Mouse (Mus musculus): ENCODE measurements around the gene Zbed4. TPM values are rescaled to one million over a fixed set of nuclear protein-coding genes. Genes with fewer than 3 reads are reported as not detected.

Gene Zbed4
- polyA plus RNA-seq, 1 experiment: 11.3 TPM

DNA sequence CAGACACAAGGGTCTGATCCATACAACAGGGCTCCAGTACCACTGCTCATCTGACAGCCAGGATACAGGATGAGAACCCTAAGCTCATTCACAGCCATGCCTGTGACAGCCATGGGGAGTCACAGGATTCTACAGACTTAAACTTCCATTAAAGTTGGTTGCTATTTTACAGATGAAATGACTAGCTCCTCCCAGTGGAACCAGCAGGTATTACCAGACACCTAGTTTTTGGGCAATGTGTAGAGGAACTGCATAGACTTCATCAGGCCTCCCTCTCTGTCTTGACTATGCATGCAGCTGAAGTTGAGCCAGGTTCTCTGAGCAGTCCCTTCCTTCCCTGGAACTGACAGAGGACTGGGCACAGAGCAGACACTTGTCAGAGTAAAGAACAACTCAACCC, 35.1 kb upstream of the Zbed4 start:
- no peak overlapping the region for H3K27ac ChIP-seq (ENCODE audit: insufficient read depth, low read length)
- H3K4me1 ChIP-seq (ENCODE audit: control insufficient read depth, insufficient read depth, low read length): no peaks in the 10 kb centered on the region
- no peak for TF ChIP-seq CTCF (IDR thresholded peaks at IDR 0.05; ENCODE audit: borderline replicate concordance, insufficient read depth, low read length)
- no peak for TF ChIP-seq POLR2A (IDR thresholded peaks at IDR 0.05; ENCODE audit: low read depth, low read length)
- no peak overlapping the region for H3K4me3 ChIP-seq (ENCODE audit: insufficient read depth, low read length)

DNA sequence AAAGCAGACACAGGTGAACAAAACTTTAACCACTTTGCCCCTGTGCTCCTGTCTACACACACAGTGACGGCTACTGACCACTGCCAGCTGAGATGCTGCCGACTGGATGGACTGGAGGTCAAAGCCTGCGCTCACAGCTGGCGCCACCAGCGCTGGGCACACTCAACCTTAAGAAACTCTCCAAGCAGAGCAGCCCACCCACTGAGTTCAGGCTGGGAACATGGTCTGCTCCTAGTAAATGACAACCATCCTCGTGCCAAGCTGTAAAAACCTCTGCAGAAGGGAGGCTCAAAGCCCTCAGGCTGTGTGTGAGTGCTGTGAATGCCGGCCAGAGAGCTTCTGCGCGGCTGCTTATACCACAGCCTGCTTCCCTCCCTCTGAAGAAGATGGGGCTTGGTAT, 34.2 kb upstream of the Zbed4 start:
- TF ChIP-seq CTCF (IDR thresholded peaks at IDR 0.05; ENCODE audit: borderline replicate concordance, insufficient read depth, low read length) (no peak), POLR2A (IDR thresholded peaks at IDR 0.05; ENCODE audit: low read depth, low read length) (no peak)
- Histone ChIP-seq H3K27ac (ENCODE audit: insufficient read depth, low read length) (no peak overlapping the region), H3K4me3 (ENCODE audit: insufficient read depth, low read length) (no peak overlapping the region), H3K4me1 (ENCODE audit: control insufficient read depth, insufficient read depth, low read length) (no peaks in the 10 kb centered on the region)

DNA sequence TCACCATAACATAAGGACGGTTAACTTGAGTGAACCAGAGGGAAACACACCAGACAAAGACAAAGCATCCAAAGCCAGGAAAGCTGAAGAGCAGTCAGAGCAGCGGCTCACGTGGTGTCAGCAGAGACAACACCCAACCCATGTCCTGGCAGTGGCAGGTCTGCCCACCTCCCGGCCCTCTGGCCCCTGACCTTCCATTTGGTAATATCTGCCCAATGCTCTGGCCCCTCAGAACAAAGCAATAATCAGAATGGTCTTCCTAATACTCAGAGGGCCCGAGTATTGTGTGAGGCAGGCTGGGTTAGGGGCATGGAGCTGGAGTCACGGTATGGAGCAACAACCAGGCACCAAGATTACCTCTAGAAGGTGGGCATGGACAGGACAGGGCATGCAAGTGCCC, 28.3 kb upstream of the Zbed4 start:
- no peak overlapping the region for H3K4me3 ChIP-seq (ENCODE audit: insufficient read depth, low read length)
- TF ChIP-seq CTCF (IDR thresholded peaks at IDR 0.05; ENCODE audit: borderline replicate concordance, insufficient read depth, low read length): no peak
- no peak for TF ChIP-seq POLR2A (IDR thresholded peaks at IDR 0.05; ENCODE audit: low read depth, low read length)
- no peak overlapping the region for H3K27ac ChIP-seq (ENCODE audit: insufficient read depth, low read length)
- H3K4me1 ChIP-seq (ENCODE audit: control insufficient read depth, insufficient read depth, low read length): no peaks in the 10 kb centered on the region

DNA sequence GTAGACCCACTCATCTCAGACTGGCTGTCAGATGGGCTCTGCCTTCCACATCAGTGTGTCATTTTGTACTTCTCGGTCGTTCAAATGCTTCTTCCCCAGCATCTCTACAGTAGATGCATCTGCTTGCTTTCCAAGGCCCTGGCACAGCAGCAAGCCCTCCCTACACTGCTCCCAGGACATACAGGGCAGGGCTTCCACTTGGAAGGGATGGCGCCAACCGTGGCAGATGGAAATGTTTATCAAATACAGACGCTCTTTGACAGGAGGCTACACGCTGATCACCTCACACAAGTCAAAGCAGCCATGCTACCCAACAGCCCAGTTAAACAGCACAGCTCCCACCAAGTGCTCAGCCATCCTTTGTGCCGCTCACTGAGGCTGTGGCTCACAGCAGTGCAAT, 27.1 kb upstream of the Zbed4 start:
- Histone ChIP-seq H3K4me3 (ENCODE audit: insufficient read depth, low read length) (no peak overlapping the region), H3K4me1 (ENCODE audit: control insufficient read depth, insufficient read depth, low read length) (no peaks in the 10 kb centered on the region), H3K27ac (ENCODE audit: insufficient read depth, low read length) (no peak overlapping the region)
- no peak for TF ChIP-seq CTCF (IDR thresholded peaks at IDR 0.05; ENCODE audit: borderline replicate concordance, insufficient read depth, low read length)
- TF ChIP-seq POLR2A (IDR thresholded peaks at IDR 0.05; ENCODE audit: low read depth, low read length): no peak

DNA sequence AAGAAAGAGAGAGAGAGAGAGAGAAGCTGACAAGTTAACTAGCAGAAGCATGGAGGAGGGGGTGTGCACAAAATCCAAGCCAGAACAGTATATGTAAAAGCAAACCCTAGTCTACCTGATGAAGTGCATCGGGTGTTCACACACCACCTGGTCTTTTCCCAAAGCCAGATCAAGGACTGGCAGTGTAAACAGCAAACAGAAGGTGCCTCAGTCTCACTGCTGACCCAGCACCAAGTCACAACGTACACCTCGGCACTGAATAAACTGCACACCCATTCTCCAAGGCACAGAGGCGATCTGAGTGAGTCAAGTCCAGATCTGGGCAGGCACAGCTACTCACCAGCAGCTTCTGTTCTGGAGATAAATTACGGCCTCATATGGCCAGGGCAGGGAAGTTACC, 26.4 kb upstream of the Zbed4 start:
- Histone ChIP-seq H3K4me1 (ENCODE audit: control insufficient read depth, insufficient read depth, low read length) (no peaks in the 10 kb centered on the region), H3K4me3 (ENCODE audit: insufficient read depth, low read length) (no peak overlapping the region), H3K27ac (ENCODE audit: insufficient read depth, low read length) (no peak overlapping the region)
- TF ChIP-seq POLR2A (IDR thresholded peaks at IDR 0.05; ENCODE audit: low read depth, low read length): no peak
- TF ChIP-seq CTCF (IDR thresholded peaks at IDR 0.05; ENCODE audit: borderline replicate concordance, insufficient read depth, low read length): no peak

DNA sequence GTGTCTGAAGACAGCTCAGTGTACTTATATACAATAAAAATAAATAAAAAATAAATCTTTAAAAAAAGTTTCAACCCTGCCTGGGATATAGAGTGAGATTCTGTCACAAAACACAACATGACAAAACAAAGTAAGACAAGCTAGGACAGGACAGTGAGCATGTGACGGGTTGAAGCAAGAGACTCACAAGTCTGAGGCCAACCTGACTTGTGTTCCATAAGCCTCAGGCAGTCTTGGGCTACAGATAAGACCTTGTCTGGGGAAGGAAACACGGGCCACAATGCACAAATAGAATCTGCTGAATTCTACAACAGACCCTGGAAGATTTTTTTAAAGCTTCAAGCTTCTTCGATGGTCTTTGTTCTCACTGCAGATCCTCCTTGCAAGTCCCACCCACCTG, 24.3 kb upstream of the Zbed4 start:
- H3K27ac ChIP-seq (ENCODE audit: insufficient read depth, low read length): no peak overlapping the region
- no peak overlapping the region for H3K4me3 ChIP-seq (ENCODE audit: insufficient read depth, low read length)
- H3K4me1 ChIP-seq (ENCODE audit: control insufficient read depth, insufficient read depth, low read length): peaks cover 9% of the 10 kb centered on the region
- TF ChIP-seq POLR2A (IDR thresholded peaks at IDR 0.05; ENCODE audit: low read depth, low read length) (no peak), CTCF (IDR thresholded peaks at IDR 0.05; ENCODE audit: borderline replicate concordance, insufficient read depth, low read length) (no peak)

DNA sequence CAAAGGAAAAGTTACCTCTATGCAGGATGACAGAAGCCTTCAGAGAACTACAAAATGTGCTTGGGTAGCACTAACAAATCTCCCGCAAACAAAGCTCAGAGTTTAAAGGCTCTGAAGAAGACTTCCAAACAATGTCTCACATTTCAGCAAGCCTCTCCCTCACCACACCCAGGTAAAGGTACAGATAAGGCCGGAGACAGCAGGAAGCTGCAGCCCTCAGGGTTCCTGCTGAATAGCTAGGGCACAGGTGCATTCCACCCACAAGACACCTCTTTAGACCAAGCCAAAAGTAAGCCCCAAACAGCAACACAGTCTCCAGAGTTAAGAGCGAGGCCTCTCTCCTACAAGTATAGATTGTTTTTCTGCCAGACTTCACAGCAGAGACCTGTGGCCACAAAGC, 20.7 kb upstream of the Zbed4 start:
- TF ChIP-seq POLR2A (IDR thresholded peaks at IDR 0.05; ENCODE audit: low read depth, low read length) (no peak), CTCF (IDR thresholded peaks at IDR 0.05; ENCODE audit: borderline replicate concordance, insufficient read depth, low read length) (no peak)

DNA sequence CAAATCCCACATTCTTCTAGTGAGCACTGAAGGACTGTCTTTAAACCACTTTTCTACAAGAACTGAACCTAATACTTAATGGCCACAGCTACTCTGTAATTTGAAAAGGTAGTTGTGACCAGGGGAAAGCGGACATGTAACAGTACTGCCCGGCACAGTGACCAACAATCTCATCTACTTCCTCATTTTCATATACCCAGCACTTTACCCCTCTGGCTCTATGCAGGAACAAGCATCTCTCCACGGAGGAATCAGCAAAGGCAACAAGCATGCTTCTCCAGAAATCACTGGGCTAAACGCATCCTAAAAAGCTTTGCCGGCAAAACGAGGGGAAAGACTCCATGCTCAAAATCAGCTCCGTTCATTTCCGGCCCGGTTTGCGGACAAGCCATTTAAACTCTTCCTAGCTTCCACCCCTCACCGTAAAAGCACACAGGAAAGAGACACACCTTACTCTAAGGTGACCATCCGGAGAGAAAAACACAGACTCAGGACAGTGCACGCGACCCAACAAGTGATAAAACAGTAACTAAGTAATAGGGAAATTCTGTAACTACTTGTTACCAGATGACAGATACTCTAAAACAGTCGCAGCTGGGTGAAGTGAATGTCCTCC, 18.9 kb upstream of the Zbed4 start:
- H3K4me1 ChIP-seq (ENCODE audit: control insufficient read depth, insufficient read depth, low read length): peaks cover 11% of the 10 kb centered on the region
- peak overlapping the region; percentile 90 for H3K4me3 ChIP-seq (ENCODE audit: insufficient read depth, low read length)
- TF ChIP-seq POLR2A (IDR thresholded peaks at IDR 0.05; ENCODE audit: low read depth, low read length) (no peak), CTCF (IDR thresholded peaks at IDR 0.05; ENCODE audit: borderline replicate concordance, insufficient read depth, low read length) (no peak)
- H3K27ac ChIP-seq (ENCODE audit: insufficient read depth, low read length): no peak overlapping the region

More for the DNA sequence above, 20.7 kb upstream of the Zbed4 start:
- Histone ChIP-seq H3K27ac (ENCODE audit: insufficient read depth, low read length) (no peak overlapping the region), H3K4me1 (ENCODE audit: control insufficient read depth, insufficient read depth, low read length) (peaks cover 11% of the 10 kb centered on the region), H3K4me3 (ENCODE audit: insufficient read depth, low read length) (no peak overlapping the region)

DNA sequence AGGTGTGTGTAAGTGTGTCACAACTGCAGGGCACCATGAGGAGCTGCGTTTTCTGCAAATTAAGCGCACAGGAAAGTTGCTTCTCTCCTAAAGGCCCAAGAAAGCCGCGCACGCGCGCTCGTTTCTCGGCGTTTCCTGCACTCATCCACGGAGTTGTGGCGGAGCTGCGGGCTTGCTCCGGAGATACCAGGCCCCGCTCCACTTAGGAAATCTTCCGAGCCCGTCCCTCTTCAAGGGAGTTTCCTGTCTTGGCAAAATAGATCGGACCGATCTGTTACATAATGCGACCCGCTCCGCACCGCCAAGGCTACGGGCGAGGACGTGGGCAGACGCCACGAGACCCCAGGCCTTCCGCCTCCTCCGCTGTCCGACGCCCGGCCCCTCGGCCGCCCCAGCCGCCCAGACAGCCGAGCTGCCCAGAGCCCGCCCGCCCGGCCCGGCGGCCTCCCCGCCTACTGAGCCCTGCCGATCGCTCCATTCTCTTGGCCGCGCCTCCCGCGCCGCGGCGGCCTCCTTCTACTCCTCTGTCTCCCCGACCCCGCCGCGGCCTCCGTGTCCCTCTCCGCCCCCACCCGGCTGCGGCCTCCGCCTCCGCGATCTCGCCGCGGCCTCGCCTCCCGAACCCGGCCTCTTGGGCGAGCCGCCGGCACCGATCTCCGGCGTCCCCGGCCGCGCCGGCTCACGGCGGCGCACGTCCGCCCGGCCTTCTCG, 18.3 kb upstream of the Zbed4 start:
- H3K4me1 ChIP-seq (ENCODE audit: control insufficient read depth, insufficient read depth, low read length): peaks cover 11% of the 10 kb centered on the region
- TF ChIP-seq CTCF (IDR thresholded peaks at IDR 0.05; ENCODE audit: borderline replicate concordance, insufficient read depth, low read length): no peak
- H3K27ac ChIP-seq (ENCODE audit: insufficient read depth, low read length): 0 out of 2 replicates have a peak overlapping the region, but pooled peaks have one; percentile 16
- H3K4me3 ChIP-seq (ENCODE audit: insufficient read depth, low read length): peak overlapping the region; percentile 90

DNA sequence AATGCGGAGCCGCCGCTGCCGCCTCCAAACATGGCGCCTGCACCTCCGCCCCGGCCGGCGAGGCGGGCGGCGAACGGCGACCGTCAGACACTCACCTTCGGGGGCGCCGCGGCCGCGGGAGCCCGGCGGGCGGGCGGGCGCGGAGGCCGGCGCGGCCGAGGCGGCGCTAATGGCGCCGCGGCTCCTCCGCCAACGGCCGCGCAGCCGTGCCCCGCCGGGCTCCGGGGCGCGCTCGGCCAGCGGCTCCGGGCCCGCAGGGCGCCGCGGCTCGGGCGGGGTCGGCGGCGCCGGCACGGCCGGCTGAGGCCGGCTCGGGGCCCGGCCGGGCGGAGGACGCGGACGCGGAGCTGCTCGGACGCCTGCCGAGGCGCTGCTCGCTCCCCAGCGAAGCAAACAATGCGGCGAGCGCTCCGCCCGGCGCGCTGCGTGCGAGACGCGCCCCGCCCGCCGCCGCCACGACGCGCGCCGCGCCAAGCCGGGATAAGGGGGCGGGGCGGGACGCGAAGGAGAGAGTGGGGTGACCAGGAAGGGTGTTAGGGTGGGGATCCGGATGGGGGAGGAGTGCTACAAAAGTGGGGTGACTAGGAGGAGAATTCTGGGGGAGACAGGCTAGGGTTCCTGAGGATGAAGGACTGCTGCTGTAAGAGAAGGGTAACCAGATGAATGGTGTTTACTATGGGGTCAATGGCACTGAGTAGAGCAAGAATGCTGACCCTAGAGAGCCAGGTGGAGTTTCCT, 17.5 kb upstream of the Zbed4 start, which contains the start of gene Brd1:
Gene Brd1, minus strand, starts transcription at position 400 of the 738 bp plus-strand sequence.
- TF ChIP-seq CTCF (IDR thresholded peaks at IDR 0.05; ENCODE audit: borderline replicate concordance, insufficient read depth, low read length): no peak
- peak; percentile 77 for TF ChIP-seq POLR2A (IDR thresholded peaks at IDR 0.05; ENCODE audit: low read depth, low read length)
- H3K4me1 ChIP-seq (ENCODE audit: control insufficient read depth, insufficient read depth, low read length): peaks cover 11% of the 10 kb centered on the region
- peak within 1 kb of the TSS; percentile 90 for H3K4me3 ChIP-seq (ENCODE audit: insufficient read depth, low read length)
- H3K27ac ChIP-seq (ENCODE audit: insufficient read depth, low read length): 0 out of 2 replicates have a peak within 1 kb of the TSS, but pooled peaks have one; percentile 16
